Mouse (Mus musculus) cerebellum, adult 18-20 months (tissue): ENCODE results near the gene Ndufb10.
"Not testable (repeated sequence)": the region's sequence is repeated elsewhere in the genome, so short reads cannot be mapped to it uniquely, and the experiment has no call there.

Source experiments
- DNase-seq, 2 experiments: peaks; one replicate each; pipeline ENCODE4 v3.0.0; 2021

Gene Ndufb10

GRCm38 (mm10) chr17:24733434-24734050 is 9.3 kb upstream of the Ndufb10 start:
- DNase-seq: no peak

GRCm38 (mm10) chr17:24732233-24732935 is 8.1 kb upstream of the Ndufb10 start:
- no peak for DNase-seq

- no peak for DNase-seq
Measured at GRCm38 (mm10) chr17:24730787-24731186, 6.5 kb upstream of the Ndufb10 start.

GRCm38 (mm10) chr17:24729067-24729466 is 4.8 kb upstream of the Ndufb10 start:
- DNase-seq: no peak

- DNase-seq: no peak
Measured at GRCm38 (mm10) chr17:24728184-24728583, 3.9 kb upstream of the Ndufb10 start.

GRCm38 (mm10) chr17:24727618-24728017 is 3.3 kb upstream of the Ndufb10 start, which contains the start of gene Rpl3l:
Rpl3l (plus strand) TSS chr17:24727820.
- no peak for DNase-seq

GRCm38 (mm10) chr17:24725637-24726390 is 1.5 kb upstream of the Ndufb10 start:
- no peak for DNase-seq

- no peak for DNase-seq
Measured at GRCm38 (mm10) chr17:24723881-24724180, 447 bp downstream of the Ndufb10 start.

GRCm38 (mm10) chr17:24723122-24723880 is 977 bp downstream of the Ndufb10 start:
- no peak for DNase-seq

- no peak for DNase-seq
Measured at GRCm38 (mm10) chr17:24722220-24722924, 1.9 kb downstream of the Ndufb10 start.

GRCm38 (mm10) chr17:24721383-24721955 is 2.8 kb downstream of the Ndufb10 start:
- not testable (repeated sequence) for DNase-seq

- DNase-seq: not testable (repeated sequence)
Measured at GRCm38 (mm10) chr17:24720616-24721015, 3.7 kb downstream of the Ndufb10 start.

- DNase-seq: peak; percentile 97 to 99
Measured at GRCm38 (mm10) chr17:24719494-24720222, 4.6 kb downstream of the Ndufb10 start.

- not testable (repeated sequence) for DNase-seq
Measured at GRCm38 (mm10) chr17:24718938-24719337, 5.3 kb downstream of the Ndufb10 start.

GRCm38 (mm10) chr17:24717943-24718342 is 6.3 kb downstream of the Ndufb10 start, which contains the start of the genes Rnf151 and Rps2:
Rnf151 (minus strand) TSS chr17:24718063.
Rps2 (plus strand) TSS chr17:24718116.
- DNase-seq: no peak

GRCm38 (mm10) chr17:24716166-24716682 is 8.1 kb downstream of the Ndufb10 start:
- DNase-seq: no peak

- DNase-seq: no peak
Measured at GRCm38 (mm10) chr17:24715556-24715955, 8.7 kb downstream of the Ndufb10 start.

- DNase-seq: no peak
Measured at GRCm38 (mm10) chr17:24708646-24709045, 15.6 kb downstream of the Ndufb10 start.

GRCm38 (mm10) chr17:24707801-24708425 is 16.4 kb downstream of the Ndufb10 start:
- no peak for DNase-seq
